Comparison of ENCODE assay signal across 21 mouse cellular contexts in the genomic region with DNA sequence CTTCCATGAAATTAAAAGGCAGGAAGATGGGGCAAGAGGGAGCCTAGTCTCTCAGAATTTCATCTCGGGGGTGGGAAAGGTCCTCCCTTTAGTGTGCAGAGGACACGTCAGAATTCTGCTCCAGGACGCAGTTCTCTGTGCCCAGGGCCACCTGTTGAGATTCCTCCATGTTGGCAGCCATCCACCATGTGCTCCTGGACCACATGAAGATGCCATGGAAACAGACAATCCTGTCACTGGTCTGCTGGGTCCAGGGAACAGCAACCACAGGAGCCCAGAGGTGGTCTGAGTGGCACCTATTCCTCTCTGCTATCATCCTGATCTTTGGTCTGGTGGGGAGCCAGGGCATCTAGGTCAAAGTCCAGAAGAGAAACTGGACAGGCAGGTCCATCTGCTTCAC. TPM values are rescaled to one million over a fixed set of nuclear protein-coding genes. Genes with fewer than 3 reads are reported as not detected.
A peak's percentile ranks its signal among the peaks of the same experiment; 100 is the strongest.
DNase-seq lines count a peak whose midpoint lies in the region.
"Had no signal": no experiment of that assay in that cellular context is flagged by ENCODE, and none has a peak within 500 bp of the region (broad histone marks: within the 10 kb centered on the region; RNA-seq: fewer than 3 reads in every experiment).

No protein-coding gene starts in this region.

- intact Hi-C loops in left cerebral cortex, postnatal 4 days (cut with DNase I) = no loop called here
- intact Hi-C loops in left cerebral cortex, postnatal 25 days (cut with DNase I) = no loop called here

- peak; percentile 57 for DNase-seq in cerebellum, adult 11 months
- no peak for DNase-seq in cerebellum, adult 8-10 months
- peak; percentile 45 for DNase-seq in left cerebral cortex, postnatal 4 days
- DNase-seq in left cerebral cortex, postnatal 25 days (ENCODE audit: low spot score in 2 of 2) = no peak
- peak; percentile 73 for DNase-seq in cerebellum, postnatal 10 days
- peak; percentile 55 to 62 for DNase-seq in cerebellum, postnatal 36 days
- no peak for DNase-seq in lung, postnatal 14 days
- no peak for DNase-seq in kidney, adult 9 months
- DNase-seq: adrenal gland, adult 8-10 months; adrenal gland, postnatal 25 days; embryo, embryonic 11 days; gastrocnemius, postnatal 10 days; gastrocnemius, postnatal 36 days; heart, adult 2 months; heart, postnatal 14 days; heart, postnatal 4 days; kidney, adult 18-20 months had no signal

RNA-seq across cellular contexts. Expression of gene Crhr1, which starts 6.3 kb away (rescaled TPM):
- 10 to 100 TPM; 23.8 to 26.0 TPM for total RNA-seq in left cerebral cortex, postnatal 4 days (2021)
- 10 to 100 TPM; 31.5 to 32.7 TPM for total RNA-seq in left cerebral cortex, postnatal 25 days (2021)
- total RNA-seq: gastrocnemius, adult 18-20 months; gastrocnemius, postnatal 36 days; granulocyte monocyte progenitor cell, adult 5-6 weeks; heart, adult 2 months; heart, postnatal 14 days; heart, postnatal 4 days had no signal

RNA-seq across cellular contexts. Expression of gene Sppl2c, which starts 47.2 kb away (rescaled TPM):
- total RNA-seq in left cerebral cortex, postnatal 4 days (2021) = not detected
- total RNA-seq in left cerebral cortex, postnatal 25 days (2021) = not detected
- total RNA-seq: adrenal gland, adult 8-10 months; adrenal gland, postnatal 25 days; ES-E14; gastrocnemius, adult 18-20 months; gastrocnemius, postnatal 10 days; gastrocnemius, postnatal 36 days; granulocyte monocyte progenitor cell, adult 5-6 weeks; heart, adult 2 months; heart, postnatal 14 days; heart, postnatal 4 days; hindbrain, postnatal 0 days had no signal

Comparison
In these comparisons a context has a peak if more than half of its experiments do, and no peak if none do; other contexts are left out.
1. DNase-seq: peak in cerebellum, adult 11 months (single experiment), left cerebral cortex, postnatal 4 days (single experiment), cerebellum, postnatal 10 days (2 of 2) and cerebellum, postnatal 36 days (2 of 2); none in cerebellum, adult 8-10 months (single experiment), left cerebral cortex, postnatal 25 days (0 of 2), lung, postnatal 14 days (single experiment) and kidney, adult 9 months (single experiment).